Mouse (Mus musculus): ENCODE results near the gene Dpp4. TPM values are rescaled to one million over a fixed set of nuclear protein-coding genes. Genes with fewer than 3 reads are reported as not detected.

Gene Dpp4
- total and polyA plus RNA-seq, 2 experiments, result 31.0 to 122 TPM

- no peak overlapping the region for H3K27ac ChIP-seq (replicated peaks; ENCODE audit: insufficient read depth, low read depth, low read length)
- no peaks in the 10 kb centered on the region for H3K27me3 ChIP-seq (ENCODE audit: control insufficient read depth, insufficient read depth, low read length)
- H3K79me2 ChIP-seq (ENCODE audit: control insufficient read depth, insufficient read depth, low read length), result no peaks in the 10 kb centered on the region
- peaks cover 4% of the 10 kb centered on the region; the same call in 1 of the 2 replicates for H3K4me1 ChIP-seq (ENCODE audit: control insufficient read depth, insufficient read depth, low read length)
- no peak for TF ChIP-seq POLR2A (IDR thresholded peaks at IDR 0.05; ENCODE audit: extremely low read depth, insufficient read depth, low read length)
- TF ChIP-seq CTCF (IDR thresholded peaks at IDR 0.05; ENCODE audit: low read depth, low read length), result no peak
- 83% methylated on average over 1 of the region's 1 CpGs for WGBS
- no peak overlapping the region for H3K9ac ChIP-seq (ENCODE audit: low read depth, low read length)
- peak; percentile 29 for DNase-seq (ENCODE audit: extremely low read depth, low read depth, low spot score)
- H3K36me3 ChIP-seq (ENCODE audit: control insufficient read depth, insufficient read depth, low read length), result no peaks in the 10 kb centered on the region
- no peak overlapping the region for H3K4me3 ChIP-seq (ENCODE audit: insufficient read depth, low read depth, low read length)
Observed at GRCm38 (mm10) chr2:62417233-62417632, 5.2 kb upstream of the Dpp4 start.

GRCm38 (mm10) chr2:62411211-62412080, 585 bp downstream of the Dpp4 start:
- WGBS, result under 1% methylated on average over 47 of the region's 47 CpGs
- TF ChIP-seq POLR2A (IDR thresholded peaks at IDR 0.05; ENCODE audit: extremely low read depth, insufficient read depth, low read length), result peak; percentile 74
- 0 out of 2 replicates have a peak, but pooled peaks have one; percentile 14 for TF ChIP-seq CTCF (IDR thresholded peaks at IDR 0.05; ENCODE audit: low read depth, low read length)
- peak; percentile 82 for DNase-seq (ENCODE audit: extremely low read depth, low read depth, low spot score)
- peaks cover 6% of the 10 kb centered on the region; the same call in 1 of the 2 replicates for H3K79me2 ChIP-seq (ENCODE audit: control insufficient read depth, insufficient read depth, low read length)
- H3K4me3 ChIP-seq (ENCODE audit: insufficient read depth, low read depth, low read length), result peak overlapping the region; percentile 66
- peak overlapping the region; percentile 85 for H3K9ac ChIP-seq (ENCODE audit: low read depth, low read length)
- peak overlapping the region; percentile 85 for H3K27ac ChIP-seq (replicated peaks; ENCODE audit: insufficient read depth, low read depth, low read length)
- H3K4me1 ChIP-seq (ENCODE audit: control insufficient read depth, insufficient read depth, low read length), result peaks cover 3% of the 10 kb centered on the region; the same call in 1 of the 2 replicates
- peaks cover 10% of the 10 kb centered on the region for H3K36me3 ChIP-seq (ENCODE audit: control insufficient read depth, insufficient read depth, low read length)
- no peaks in the 10 kb centered on the region for H3K27me3 ChIP-seq (ENCODE audit: control insufficient read depth, insufficient read depth, low read length)

- H3K36me3 ChIP-seq (ENCODE audit: control insufficient read depth, insufficient read depth, low read length), result peaks cover 12% of the 10 kb centered on the region
- no peak overlapping the region for H3K4me3 ChIP-seq (ENCODE audit: insufficient read depth, low read depth, low read length)
- H3K9ac ChIP-seq (ENCODE audit: low read depth, low read length), result no peak overlapping the region
- no peak for DNase-seq (ENCODE audit: extremely low read depth, low read depth, low spot score)
- H3K27ac ChIP-seq (replicated peaks; ENCODE audit: insufficient read depth, low read depth, low read length), result peak overlapping the region; percentile 82
- peaks cover 5% of the 10 kb centered on the region for H3K4me1 ChIP-seq (ENCODE audit: control insufficient read depth, insufficient read depth, low read length)
- peaks cover 17% of the 10 kb centered on the region; the same call in 1 of the 2 replicates for H3K79me2 ChIP-seq (ENCODE audit: control insufficient read depth, insufficient read depth, low read length)
- TF ChIP-seq CTCF (IDR thresholded peaks at IDR 0.05; ENCODE audit: low read depth, low read length), result no peak
- TF ChIP-seq POLR2A (IDR thresholded peaks at IDR 0.05; ENCODE audit: extremely low read depth, insufficient read depth, low read length), result no peak
- no peaks in the 10 kb centered on the region for H3K27me3 ChIP-seq (ENCODE audit: control insufficient read depth, insufficient read depth, low read length)
- WGBS, result 63% methylated on average over 4 of the region's 4 CpGs
Observed at GRCm38 (mm10) chr2:62408701-62409201, 3.3 kb downstream of the Dpp4 start.

GRCm38 (mm10) chr2:62408216-62408615, 3.8 kb downstream of the Dpp4 start:
- no peak for DNase-seq (ENCODE audit: extremely low read depth, low read depth, low spot score)
- Histone ChIP-seq H3K27me3 (ENCODE audit: control insufficient read depth, insufficient read depth, low read length) (no peaks in the 10 kb centered on the region), H3K4me3 (ENCODE audit: insufficient read depth, low read depth, low read length) (no peak overlapping the region), H3K36me3 (ENCODE audit: control insufficient read depth, insufficient read depth, low read length) (peaks cover 12% of the 10 kb centered on the region), H3K79me2 (ENCODE audit: control insufficient read depth, insufficient read depth, low read length) (peaks cover 18% of the 10 kb centered on the region; the same call in 1 of the 2 replicates), H3K27ac (replicated peaks; ENCODE audit: insufficient read depth, low read depth, low read length) (no peak overlapping the region), H3K4me1 (ENCODE audit: control insufficient read depth, insufficient read depth, low read length) (peaks cover 6% of the 10 kb centered on the region), H3K9ac (ENCODE audit: low read depth, low read length) (no peak overlapping the region)
- TF ChIP-seq CTCF (IDR thresholded peaks at IDR 0.05; ENCODE audit: low read depth, low read length) (no peak), POLR2A (IDR thresholded peaks at IDR 0.05; ENCODE audit: extremely low read depth, insufficient read depth, low read length) (no peak)
- 78% methylated on average over 5 of the region's 5 CpGs for WGBS

- no peaks in the 10 kb centered on the region for H3K27me3 ChIP-seq (ENCODE audit: control insufficient read depth, insufficient read depth, low read length)
- 57% methylated on average over 5 of the region's 5 CpGs for WGBS
- DNase-seq (ENCODE audit: extremely low read depth, low read depth, low spot score), result peak; percentile 33
- no peak overlapping the region for H3K4me3 ChIP-seq (ENCODE audit: insufficient read depth, low read depth, low read length)
- TF ChIP-seq POLR2A (IDR thresholded peaks at IDR 0.05; ENCODE audit: extremely low read depth, insufficient read depth, low read length) (no peak), CTCF (IDR thresholded peaks at IDR 0.05; ENCODE audit: low read depth, low read length) (no peak)
- peaks cover 14% of the 10 kb centered on the region for H3K36me3 ChIP-seq (ENCODE audit: control insufficient read depth, insufficient read depth, low read length)
- H3K79me2 ChIP-seq (ENCODE audit: control insufficient read depth, insufficient read depth, low read length), result peaks cover 15% of the 10 kb centered on the region; the same call in 1 of the 2 replicates
- peak overlapping the region; percentile 32; the same call in 1 of the 2 replicates for H3K27ac ChIP-seq (replicated peaks; ENCODE audit: insufficient read depth, low read depth, low read length)
- no peak overlapping the region for H3K9ac ChIP-seq (ENCODE audit: low read depth, low read length)
- H3K4me1 ChIP-seq (ENCODE audit: control insufficient read depth, insufficient read depth, low read length), result peaks cover 6% of the 10 kb centered on the region
Observed at GRCm38 (mm10) chr2:62403556-62404135, 8.4 kb downstream of the Dpp4 start.

All from liver, adult 2 months (tissue).